Mouse (Mus musculus): ENCODE data around the gene Hhat. TPM values are rescaled to one million over a fixed set of nuclear protein-coding genes. Genes with fewer than 3 reads are reported as not detected.

The Hhat gene
- total and polyA plus RNA-seq, 3 experiments: 0.39 to 1.0 TPM; not detected in 1

- no peaks in the 10 kb centered on the region for H3K36me3 ChIP-seq (ENCODE audit: control insufficient read depth in 1 of 2, insufficient read depth in 2 of 2, low read length in 2 of 2)
- H3K27me3 ChIP-seq (ENCODE audit: control insufficient read depth in 1 of 2, insufficient read depth in 2 of 2, low read length in 2 of 2): no peaks in the 10 kb centered on the region
- no peak overlapping the region for H3K27ac ChIP-seq (ENCODE audit: control insufficient read depth, low read depth, low read length)
- H3K9ac ChIP-seq (ENCODE audit: control insufficient read depth, low read depth, low read length, poor library complexity, severe bottlenecking): no peak overlapping the region
- no peak for DNase-seq (ENCODE audit: low read depth, low spot score)
- no peaks in the 10 kb centered on the region for H3K79me2 ChIP-seq (ENCODE audit: control insufficient read depth, insufficient read depth, low read length, poor library complexity)
- H3K4me3 ChIP-seq (ENCODE audit: control insufficient read depth in 1 of 2, insufficient read depth in 1 of 2, low read depth in 2 of 2, low read length in 2 of 2): no peak overlapping the region
- TF ChIP-seq MXI1 (IDR thresholded peaks at IDR 0.05; ENCODE audit: low read depth, low read length) (no peak), USF1 (IDR thresholded peaks at IDR 0.05; ENCODE audit: low read depth, low read length) (no peak), BHLHE40 (IDR thresholded peaks at IDR 0.05; ENCODE audit: borderline replicate concordance, low read depth, low read length) (no peak), UBTF (IDR thresholded peaks at IDR 0.05; ENCODE audit: borderline replicate concordance, insufficient read depth, low read depth, low read length) (no peak), TBP (IDR thresholded peaks at IDR 0.05; ENCODE audit: low read depth, low read length) (no peak), ZMIZ1 (IDR thresholded peaks at IDR 0.05; ENCODE audit: low read depth, low read length) (no peak), MYB (IDR thresholded peaks at IDR 0.05; ENCODE audit: low read depth, low read length) (no peak), MAZ (IDR thresholded peaks at IDR 0.05; ENCODE audit: low read depth, low read length) (no peak), ZC3H11A (IDR thresholded peaks at IDR 0.05; ENCODE audit: low read depth, low read length) (no peak), MAFK (IDR thresholded peaks at IDR 0.05; ENCODE audit: borderline replicate concordance, low read depth, low read length) (no peak), ZKSCAN1 (IDR thresholded peaks at IDR 0.05; ENCODE audit: low read depth, low read length) (no peak), GATA1 (IDR thresholded peaks at IDR 0.05; ENCODE audit: low read depth, low read length) (no peak)
- H3K9me3 ChIP-seq (replicated peaks; ENCODE audit: insufficient read depth, low read length): no peaks in the 10 kb centered on the region
- no peaks in the 10 kb centered on the region for H3K4me1 ChIP-seq (ENCODE audit: control insufficient read depth in 1 of 2, insufficient read depth in 2 of 2, low read length in 2 of 2)
Observed at GRCm38 (mm10) chr1:192463732-192464131, 307.3 kb downstream of the Hhat start.

- Histone ChIP-seq H3K9me3 (replicated peaks; ENCODE audit: insufficient read depth, low read length) (no peaks in the 10 kb centered on the region), H3K79me2 (ENCODE audit: control insufficient read depth, insufficient read depth, low read length, poor library complexity) (no peaks in the 10 kb centered on the region), H3K36me3 (ENCODE audit: control insufficient read depth in 1 of 2, insufficient read depth in 2 of 2, low read length in 2 of 2) (no peaks in the 10 kb centered on the region), H3K27ac (ENCODE audit: control insufficient read depth, low read depth, low read length) (no peak overlapping the region), H3K27me3 (ENCODE audit: control insufficient read depth in 1 of 2, insufficient read depth in 2 of 2, low read length in 2 of 2) (no peaks in the 10 kb centered on the region), H3K4me1 (ENCODE audit: control insufficient read depth in 1 of 2, insufficient read depth in 2 of 2, low read length in 2 of 2) (no peaks in the 10 kb centered on the region), H3K4me3 (ENCODE audit: control insufficient read depth in 1 of 2, insufficient read depth in 1 of 2, low read depth in 2 of 2, low read length in 2 of 2) (no peak overlapping the region), H3K9ac (ENCODE audit: control insufficient read depth, low read depth, low read length, poor library complexity, severe bottlenecking) (no peak overlapping the region)
- TF ChIP-seq MAFK (IDR thresholded peaks at IDR 0.05; ENCODE audit: borderline replicate concordance, low read depth, low read length) (no peak), USF1 (IDR thresholded peaks at IDR 0.05; ENCODE audit: low read depth, low read length) (no peak), SIN3A (IDR thresholded peaks at IDR 0.05; ENCODE audit: low read length) (no peak), CHD2 (IDR thresholded peaks at IDR 0.05; ENCODE audit: low read length) (no peak), CTCF (IDR thresholded peaks at IDR 0.05 in 2 of 3, conservative IDR thresholded peaks at IDR 0.05 in 1 of 3; ENCODE audit: control insufficient read depth in 1 of 3, insufficient read depth in 1 of 3, low read depth in 2 of 3, low read length in 3 of 3, poor library complexity in 1 of 3, severe bottlenecking in 1 of 3) (no peak), UBTF (IDR thresholded peaks at IDR 0.05; ENCODE audit: borderline replicate concordance, insufficient read depth, low read depth, low read length) (no peak), RCOR1 (IDR thresholded peaks at IDR 0.05; ENCODE audit: low read depth, low read length) (no peak), E2F4 (IDR thresholded peaks at IDR 0.05; ENCODE audit: borderline replicate concordance, low read depth, low read length) (no peak), BHLHE40 (IDR thresholded peaks at IDR 0.05; ENCODE audit: borderline replicate concordance, low read depth, low read length) (no peak), POLR2AphosphoS5 (IDR thresholded peaks at IDR 0.05; ENCODE audit: borderline replicate concordance, low read depth, low read length) (no peak), NELFE (IDR thresholded peaks at IDR 0.05; ENCODE audit: low read depth, low read length) (no peak), ZMIZ1 (IDR thresholded peaks at IDR 0.05; ENCODE audit: low read depth, low read length) (no peak), RAD21 (IDR thresholded peaks at IDR 0.05; ENCODE audit: low read depth, low read length) (no peak), MYC (IDR thresholded peaks at IDR 0.05; ENCODE audit: low read depth, low read length) (no peak)
- DNase-seq (ENCODE audit: low read depth, low spot score): peak; percentile 37
Observed at GRCm38 (mm10) chr1:192457526-192458206, 313.4 kb downstream of the Hhat start.

Measured in MEL (cell line).